Mouse (Mus musculus) mature B cell (primary cell): Measurements from ENCODE around the gene Arid3a.

ENCODE experiments used
- in situ Hi-C: fragments of 300-500 bp; cut with MboI; formaldehyde crosslinking; loops from 2 replicates; pipeline ENCODE4 v1.14.3; 2019

Arid3a gene

DNA sequence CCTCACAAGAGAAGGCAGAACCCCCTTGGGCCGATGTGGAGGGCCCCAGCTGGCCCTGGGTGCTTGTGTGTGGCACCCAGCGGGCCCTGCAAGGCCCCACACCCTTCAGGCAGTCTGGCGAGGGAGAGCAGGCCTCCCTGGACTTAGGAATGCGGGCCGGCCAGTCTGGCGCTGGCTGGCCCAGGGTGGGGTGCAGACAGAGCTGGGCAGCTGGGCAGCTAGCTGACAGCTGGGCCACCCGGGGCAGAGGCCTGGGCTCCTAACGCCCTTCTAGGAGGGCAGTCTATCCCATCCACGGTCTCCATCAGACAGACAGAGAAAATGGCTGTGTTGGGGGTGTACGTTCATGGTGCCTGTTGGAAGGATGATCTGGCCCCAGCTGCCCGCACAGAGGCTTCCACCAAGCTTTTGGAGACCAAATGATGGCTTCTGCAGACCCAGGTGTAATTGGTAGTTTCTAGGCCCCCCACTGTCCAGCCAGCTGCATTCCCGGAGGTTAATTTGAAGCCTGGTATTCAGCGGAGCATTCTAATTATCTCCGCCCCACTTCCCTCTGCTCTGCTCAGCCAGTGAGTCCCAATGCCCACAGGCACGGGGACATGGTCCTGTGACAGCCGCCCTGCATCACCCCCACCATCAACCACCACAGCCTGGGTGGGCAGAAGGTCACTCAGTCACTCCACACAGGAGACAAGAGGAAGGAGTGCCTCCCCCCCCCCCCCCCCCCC lies 18.8 kb downstream of the Arid3a start:
- in situ Hi-C loops, result no loop called here

GRCm38 (mm10) chr10:79946752-79947322 lies 20.0 kb downstream of the Arid3a start:
- in situ Hi-C loops, result no loop called here

GRCm38 (mm10) chr10:79947502-79947901 lies 20.7 kb downstream of the Arid3a start:
- in situ Hi-C loops, result no loop called here

GRCm38 (mm10) chr10:79949873-79950272 lies 23.0 kb downstream of the Arid3a start:
- in situ Hi-C loops, result loop anchor here (10.0 kb wide), 2 partner anchors 65 to 115 kb away; partner anchors contain the start of gene Elane

DNA sequence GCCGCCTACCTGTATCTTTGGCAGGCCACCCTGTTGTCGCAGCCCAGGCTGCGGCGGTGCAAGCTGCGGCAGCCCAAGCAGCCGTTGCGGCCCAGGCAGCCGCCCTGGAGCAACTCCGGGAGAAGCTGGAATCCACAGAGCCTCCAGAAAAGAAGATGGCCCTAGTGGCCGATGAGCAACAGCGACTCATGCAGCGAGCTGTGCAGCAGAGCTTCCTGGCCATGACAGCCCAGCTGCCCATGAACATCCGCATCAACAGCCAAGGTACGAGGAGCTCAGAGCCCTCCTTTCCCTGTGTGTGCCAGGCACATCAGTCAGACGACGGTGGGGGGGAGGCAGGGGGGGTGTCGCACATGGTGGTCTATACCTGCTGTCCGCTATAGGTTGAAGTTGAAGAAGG lies 23.8 kb downstream of the Arid3a start:
- in situ Hi-C loops, result loop anchor here (10.0 kb wide), 2 partner anchors 66 to 116 kb away; partner anchors contain the start of gene Elane

DNA sequence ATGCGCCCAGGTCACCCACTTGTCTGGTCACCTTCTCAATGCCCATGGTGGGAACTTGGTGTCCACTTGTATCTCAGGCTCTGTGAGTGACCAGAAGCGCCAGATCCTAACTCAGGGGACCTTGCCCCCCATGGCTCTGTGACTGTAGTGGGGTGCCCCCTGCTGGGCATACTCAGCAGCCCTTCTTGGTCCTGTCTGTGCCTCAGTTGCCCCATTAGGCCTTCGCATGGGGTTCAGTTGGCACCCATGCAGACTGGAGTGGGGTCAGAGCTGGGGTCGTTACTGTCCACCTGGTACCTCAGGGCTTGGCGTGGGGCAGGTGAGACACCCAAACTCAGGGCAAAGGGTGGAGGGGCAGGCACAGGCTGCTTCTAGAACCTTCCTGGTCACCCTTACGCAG lies 27.1 kb downstream of the Arid3a start:
- in situ Hi-C loops, result loop anchor here (10.0 kb wide), 2 partner anchors 69 to 119 kb away; partner anchors contain the start of gene Elane

DNA sequence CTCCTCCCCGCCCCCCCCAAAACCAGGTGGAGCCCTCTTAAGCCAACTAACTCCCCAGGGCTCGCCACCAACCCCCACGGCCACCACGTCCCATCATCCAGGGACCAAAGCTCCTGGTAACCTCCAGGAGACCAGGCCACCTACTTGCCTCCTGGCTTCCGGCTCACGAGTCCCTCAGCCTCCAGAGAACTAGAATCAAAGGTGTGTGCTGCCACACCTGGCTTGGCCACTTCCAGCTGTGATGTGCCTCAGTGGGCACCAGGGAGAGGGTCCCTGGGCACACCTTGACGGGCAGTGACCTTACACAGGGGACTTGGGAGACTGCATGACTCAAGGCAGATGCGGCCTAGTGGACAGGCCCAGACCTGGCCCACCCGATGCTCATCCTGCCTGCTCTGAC lies 28.8 kb downstream of the Arid3a start:
- in situ Hi-C loops, result loop anchor here (5.0 to 10.0 kb wide), 3 partner anchors 33 to 121 kb away; partner anchors contain the start of genes Elane and R3hdm4

- in situ Hi-C loops, result loop anchor here (5.0 to 10.0 kb wide), 3 partner anchors 34 to 122 kb away; partner anchors contain the start of genes Elane and R3hdm4
Observed at GRCm38 (mm10) chr10:79956643-79957154, 29.9 kb downstream of the Arid3a start.

DNA sequence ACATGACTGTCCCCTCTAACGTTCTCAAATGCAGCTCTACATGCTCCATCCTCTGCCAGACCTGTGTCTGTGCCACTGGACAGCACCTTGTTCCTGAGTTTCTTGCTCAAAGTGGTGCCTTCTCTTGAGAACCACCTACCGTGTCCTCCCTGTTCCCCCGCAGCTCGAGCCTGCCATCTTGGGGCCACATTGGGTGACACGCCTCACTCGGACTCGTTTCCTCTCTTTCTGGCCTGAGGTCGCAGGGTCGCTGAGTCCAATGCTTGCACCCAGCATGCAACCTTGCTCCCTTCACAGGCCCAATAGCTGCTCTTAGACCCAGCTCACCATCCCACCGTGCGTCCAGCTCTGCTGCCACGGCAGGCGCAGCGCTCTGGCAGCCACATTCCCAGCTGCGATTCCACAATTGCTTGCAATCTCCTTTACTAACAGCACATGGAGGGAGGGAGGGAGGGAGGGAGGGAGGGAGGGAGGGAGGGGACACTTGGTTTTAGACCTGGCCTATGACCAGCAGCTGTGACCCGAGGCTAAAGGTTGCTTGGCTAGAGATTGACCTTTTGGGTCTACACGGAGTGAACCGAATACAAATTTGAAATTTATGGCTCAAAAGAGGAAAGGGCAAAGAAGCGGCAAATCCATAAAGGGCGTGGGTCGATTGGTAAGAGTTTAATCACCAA lies 31.4 kb downstream of the Arid3a start:
- in situ Hi-C loops, result loop anchor here (5.0 to 10.0 kb wide), 3 partner anchors 36 to 123 kb away; partner anchors contain the start of genes Elane and R3hdm4

DNA sequence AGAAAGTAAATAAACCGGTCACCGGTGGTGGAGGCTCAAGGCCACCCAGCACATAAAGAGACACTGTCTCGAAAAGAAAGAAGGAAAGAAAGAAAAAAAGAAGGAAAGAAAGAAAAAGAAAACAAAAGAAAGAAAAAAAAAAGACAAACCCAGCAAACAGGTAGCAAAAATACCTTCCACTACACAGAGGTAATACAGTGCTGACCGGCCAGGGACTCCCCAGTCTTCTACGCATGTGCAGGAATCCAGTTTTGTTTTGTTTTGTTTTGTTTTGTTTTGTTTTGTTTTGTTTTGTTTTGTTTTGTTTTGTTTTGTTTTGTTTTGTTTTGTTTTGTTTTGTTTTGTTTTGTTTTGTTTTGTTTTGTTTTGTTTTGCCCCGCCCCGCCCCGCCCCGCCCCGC lies 32.6 kb downstream of the Arid3a start:
- in situ Hi-C loops, result loop anchor here (5.0 to 10.0 kb wide), 3 partner anchors 37 to 125 kb away; partner anchors contain the start of genes Elane and R3hdm4

GRCm38 (mm10) chr10:79959847-79960601 lies 33.2 kb downstream of the Arid3a start, which contains the start of gene Wdr18:
Wdr18 (plus strand) TSS chr10:79960152.
- in situ Hi-C loops, result loop anchor here (5.0 to 10.0 kb wide), 3 partner anchors 38 to 125 kb away; partner anchors contain the start of genes Elane and R3hdm4

DNA sequence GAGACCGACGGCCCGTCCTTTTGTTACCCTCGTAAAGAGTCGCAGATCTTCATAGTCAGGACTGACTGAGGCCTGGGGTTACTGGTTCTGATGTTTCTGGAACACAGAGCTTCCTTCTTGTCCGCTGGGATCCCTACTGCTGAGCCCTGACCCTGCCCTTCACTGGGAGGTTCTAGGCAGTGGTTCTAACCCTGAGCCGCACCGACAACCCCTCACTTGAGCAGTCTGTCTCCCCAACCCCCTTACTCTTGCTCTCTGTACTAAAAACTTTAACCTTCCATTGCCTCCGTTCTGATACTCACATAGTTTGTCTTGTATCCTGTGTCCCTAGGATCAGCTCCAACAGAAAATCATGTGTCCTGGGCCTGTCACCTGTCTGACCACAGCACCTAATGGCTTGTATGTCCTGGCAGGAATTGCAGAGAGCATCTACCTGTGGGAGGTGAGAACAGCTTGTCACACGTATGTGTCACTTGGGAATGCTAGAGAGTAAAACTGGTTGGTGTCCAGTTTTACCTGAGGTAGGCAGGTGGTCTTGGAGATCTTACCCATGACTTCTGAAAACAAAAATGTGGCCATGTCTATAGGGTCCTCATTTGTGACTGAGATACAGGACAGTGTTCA lies 33.9 kb downstream of the Arid3a start:
- in situ Hi-C loops, result no loop called here

GRCm38 (mm10) chr10:79964727-79965126 lies 37.9 kb downstream of the Arid3a start:
- in situ Hi-C loops, result no loop called here

- in situ Hi-C loops, result no loop called here
Observed at GRCm38 (mm10) chr10:79965325-79965724, 38.5 kb downstream of the Arid3a start.

GRCm38 (mm10) chr10:79966886-79967400 lies 40.1 kb downstream of the Arid3a start:
- in situ Hi-C loops, result no loop called here

GRCm38 (mm10) chr10:79968181-79968580 lies 41.3 kb downstream of the Arid3a start:
- in situ Hi-C loops, result no loop called here

DNA sequence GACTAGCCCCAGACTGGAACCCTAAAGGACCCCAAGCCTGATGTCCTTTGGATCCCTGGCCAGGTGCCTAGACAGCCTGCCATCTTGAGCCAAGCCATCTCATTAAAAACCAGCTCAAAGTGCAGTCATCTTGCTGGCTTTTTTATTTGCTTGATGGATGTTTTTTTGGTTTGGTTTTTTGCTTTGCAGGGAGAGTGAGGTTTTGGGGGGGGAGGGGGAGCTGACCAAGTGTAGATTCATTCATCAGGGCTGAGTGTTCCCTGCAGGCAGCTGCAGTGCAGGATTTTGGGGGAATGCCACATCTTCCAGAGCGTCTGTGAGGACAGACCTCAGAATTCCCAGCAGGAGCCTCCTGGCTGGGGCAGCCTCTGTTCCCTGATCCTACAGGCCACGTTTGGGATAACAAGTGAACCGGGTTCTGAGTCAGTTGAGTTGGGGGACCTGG lies 42.3 kb downstream of the Arid3a start:
- in situ Hi-C loops, result no loop called here

DNA sequence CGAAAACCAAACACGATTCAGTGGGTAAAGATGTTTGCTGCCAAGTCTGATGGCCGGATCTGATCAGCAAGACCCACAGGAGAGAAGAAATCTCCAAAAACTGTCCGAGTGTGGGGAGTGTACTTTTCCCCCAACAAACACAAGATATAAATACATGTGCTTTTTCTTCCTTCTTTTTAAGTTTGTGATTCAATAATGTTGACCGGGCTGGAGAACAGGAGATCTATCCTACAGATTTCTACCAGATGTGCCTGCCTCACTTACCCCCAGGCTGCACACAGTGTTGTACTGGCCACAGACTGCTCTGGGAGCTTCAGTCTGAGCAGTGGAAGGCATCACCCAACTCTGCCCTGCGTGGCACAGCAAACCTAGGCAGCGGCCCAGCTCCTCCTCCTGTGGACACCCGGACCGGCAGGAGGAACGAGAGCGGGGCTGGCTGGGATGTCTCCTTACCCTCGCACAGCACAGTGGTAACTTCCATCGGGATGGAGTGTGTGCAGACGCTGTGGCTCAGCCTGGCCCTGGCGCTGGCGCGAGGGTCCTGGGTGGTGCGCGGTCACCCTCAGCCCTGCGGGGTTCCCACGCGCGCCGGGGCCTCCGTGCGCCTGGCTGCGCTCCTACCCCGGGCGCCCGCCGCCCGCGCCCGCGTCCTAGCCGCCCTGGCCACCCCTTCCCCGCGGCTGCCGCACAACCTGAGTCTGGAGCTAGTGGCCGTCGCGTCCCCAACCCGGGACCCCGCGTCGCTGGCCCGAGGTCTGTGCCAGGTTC lies 43.8 kb downstream of the Arid3a start, which contains the start of gene Grin3b:
Grin3b (plus strand) TSS at position 301 of the 768 bp plus-strand sequence.
- in situ Hi-C loops, result no loop called here

GRCm38 (mm10) chr10:79971183-79971497 lies 44.3 kb downstream of the Arid3a start:
- in situ Hi-C loops, result no loop called here

DNA sequence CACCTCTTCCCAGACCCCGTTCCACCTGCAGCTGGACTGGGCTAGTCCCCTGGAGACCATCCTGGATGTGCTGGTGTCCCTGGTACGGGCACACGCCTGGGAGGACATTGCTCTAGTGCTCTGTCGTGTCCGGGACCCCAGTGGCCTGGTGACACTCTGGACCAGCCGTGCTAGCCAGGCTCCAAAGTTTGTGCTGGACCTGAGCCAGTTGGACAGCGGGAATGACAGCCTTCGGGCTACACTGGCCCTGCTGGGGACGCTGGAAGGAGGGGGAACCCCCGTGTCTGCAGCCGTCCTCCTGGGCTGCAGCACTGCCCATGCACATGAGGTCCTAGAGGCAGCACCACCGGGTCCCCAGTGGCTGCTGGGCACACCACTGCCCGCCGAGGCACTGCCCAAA lies 46.0 kb downstream of the Arid3a start:
- in situ Hi-C loops, result no loop called here
